Mouse (Mus musculus) embryonic fibroblast, embryonic 13.5 days (primary cell): ENCODE data around the gene Glb1l.

Experiments used
- CTCF ChIP-seq: IDR thresholded peaks from 2 replicates; pipeline ENCODE4 v1.5.1; 2011; ENCODE audit warnings: mild to moderate bottlenecking, control low read depth, low read length, moderate library complexity, borderline replicate concordance; ENCODE audit not compliant: insufficient read depth
- POLR2A ChIP-seq: IDR thresholded peaks from 2 replicates; pipeline ENCODE4 v1.6.1; 2011; ENCODE audit warnings: low read depth, mild to moderate bottlenecking, control low read depth, low read length, moderate library complexity

- TF ChIP-seq POLR2A (no peak), CTCF (no peak)
These were observed 61.9 kb downstream of the Glb1l start for GRCm38 (mm10) chr1:75148727-75149126.
